Mouse (Mus musculus) limb, embryonic 11.5 days (tissue): ENCODE data around the gene Fars2. TPM values are rescaled to one million over a fixed set of nuclear protein-coding genes. Genes with fewer than 3 reads are reported as not detected.

Experiments
- ATAC-seq: fragments of 200-750 bp; cut with Nextera tagmentation; 2 replicates; pipeline ENCODE4 v1.8.0; 2017; ENCODE audit warnings: low read depth; ENCODE audit not compliant: insufficient number of reproducible peaks, low FRiP score, low TSS enrichment
- DNase-seq: peaks from one replicate; pipeline ENCODE4 v3.0.0-alpha.2; 2015; ENCODE audit warnings: low spot score
- H3K27ac ChIP-seq: fragments of 300-500 bp; sonication (generic); replicated peaks from 2 replicates; pipeline ENCODE4 v1.5.1; 2014; ENCODE audit warnings: low read depth, mild to moderate bottlenecking, low read length
- H3K27me3 ChIP-seq: fragments of 300-500 bp; sonication (generic); 2 replicates; pipeline ENCODE4 v1.6.1; 2014; ENCODE audit warnings: mild to moderate bottlenecking, low read length, mixed read lengths; ENCODE audit not compliant: control insufficient read depth, insufficient read depth
- H3K36me3 ChIP-seq: fragments of 300-500 bp; sonication (generic); 2 replicates; pipeline ENCODE4 v1.6.1; 2014; ENCODE audit warnings: mild to moderate bottlenecking, low read length, moderate library complexity, mixed read lengths; ENCODE audit not compliant: control insufficient read depth, insufficient read depth
- H3K4me1 ChIP-seq: fragments of 300-500 bp; sonication (generic); 2 replicates; pipeline ENCODE4 v1.6.1; 2014; ENCODE audit warnings: low read length, mixed read lengths; ENCODE audit not compliant: control insufficient read depth, insufficient read depth
- H3K4me2 ChIP-seq: fragments of 300-500 bp; sonication (generic); 2 replicates; pipeline ENCODE4 v1.6.1; 2014; ENCODE audit warnings: low read depth, mild to moderate bottlenecking, moderate library complexity; ENCODE audit not compliant: severe bottlenecking
- H3K4me3 ChIP-seq: fragments of 300-500 bp; sonication (generic); 2 replicates; pipeline ENCODE4 v1.5.1; 2014; ENCODE audit warnings: low read depth, low read length
- H3K9ac ChIP-seq: fragments of 300-500 bp; sonication (generic); 2 replicates; pipeline ENCODE4 v1.6.1; 2014; ENCODE audit warnings: mild to moderate bottlenecking, low read length
- H3K9me3 ChIP-seq: fragments of 300-500 bp; sonication (generic); 2 replicates; pipeline ENCODE4 v1.6.1; 2016; ENCODE audit warnings: low read length; ENCODE audit not compliant: control insufficient read depth
- WGBS: fragments of 180-500 bp; shearing (Covaris S2); extraction: QIAGEN DNeasy Blood & Tissue Kit; methylation state at CpG from one replicate; pipeline ENCODE4 v1.1.7; 2014; 5-methylcytosine and 5-hydroxymethylcytosine counted together
- polyA plus RNA-seq: library from polyadenylated mRNA; unstranded; fragments of >200 nt; fragmentation: Nextera tagmentation; extraction: Ambion mirVana; gene quantifications from 2 replicates; pipeline ENCODE4 v1.2.1, GENCODE M21; 2014

Fars2 gene
- polyA plus RNA-seq, 1 experiment from 2014 or later: 25.9 TPM

GRCm38 (mm10) chr13:36730341-36730761, 613.1 kb downstream of the Fars2 start:
- Histone ChIP-seq H3K4me3 (no peak overlapping the region), H3K4me1 (peaks cover 13% of the 10 kb centered on the region; the same call in 1 of the 2 replicates), H3K9me3 (no peaks in the 10 kb centered on the region), H3K36me3 (no peaks in the 10 kb centered on the region), H3K27ac (no peak overlapping the region), H3K9ac (no peak overlapping the region), H3K27me3 (peaks cover 51% of the 10 kb centered on the region), H3K4me2 (no peak overlapping the region)
- WGBS: 15% methylated on average over 14 of the region's 14 CpGs
- DNase-seq: peak; percentile 24
- no peak for ATAC-seq

- no peak overlapping the region for H3K9ac ChIP-seq
- H3K9me3 ChIP-seq: no peaks in the 10 kb centered on the region
- DNase-seq: peak; percentile 62
- WGBS: 4% methylated on average over 34 of the region's 34 CpGs
- peaks cover 45% of the 10 kb centered on the region for H3K27me3 ChIP-seq
- ATAC-seq: no peak
- peak overlapping the region; percentile 62 for H3K4me2 ChIP-seq
- H3K36me3 ChIP-seq: no peaks in the 10 kb centered on the region
- H3K4me3 ChIP-seq: peak overlapping the region; percentile 28
- no peak overlapping the region for H3K27ac ChIP-seq
- H3K4me1 ChIP-seq: peaks cover 16% of the 10 kb centered on the region; the same call in 1 of the 2 replicates
These were observed 614.1 kb downstream of the Fars2 start for GRCm38 (mm10) chr13:36731016-36731930.

- Histone ChIP-seq H3K9ac (no peak overlapping the region), H3K4me3 (peak overlapping the region; percentile 28), H3K27ac (no peak overlapping the region), H3K36me3 (no peaks in the 10 kb centered on the region), H3K9me3 (no peaks in the 10 kb centered on the region), H3K4me2 (peak overlapping the region; percentile 62), H3K27me3 (peaks cover 45% of the 10 kb centered on the region), H3K4me1 (peaks cover 16% of the 10 kb centered on the region; the same call in 1 of the 2 replicates)
- DNase-seq (peak; percentile 62), ATAC-seq (no peak)
- WGBS: under 1% methylated on average over 23 of the region's 23 CpGs
These were observed 614.8 kb downstream of the Fars2 start for GRCm38 (mm10) chr13:36731931-36732461.

GRCm38 (mm10) chr13:36732891-36733490, 615.8 kb downstream of the Fars2 start:
- Histone ChIP-seq H3K36me3 (no peaks in the 10 kb centered on the region), H3K4me1 (peaks cover 14% of the 10 kb centered on the region; the same call in 1 of the 2 replicates), H3K9me3 (no peaks in the 10 kb centered on the region), H3K27ac (no peak overlapping the region), H3K27me3 (peaks cover 43% of the 10 kb centered on the region), H3K4me2 (no peak overlapping the region; the same call in 1 of the 2 replicates), H3K4me3 (no peak overlapping the region), H3K9ac (no peak overlapping the region)
- no peak for DNase-seq
- WGBS: 7% methylated on average over 6 of the region's 6 CpGs
- no peak for ATAC-seq

GRCm38 (mm10) chr13:36733566-36733965, 616.4 kb downstream of the Fars2 start:
- ATAC-seq: no peak
- Histone ChIP-seq H3K27ac (no peak overlapping the region), H3K4me1 (peaks cover 14% of the 10 kb centered on the region; the same call in 1 of the 2 replicates), H3K4me2 (peak overlapping the region; percentile 84), H3K9ac (no peak overlapping the region; the same call in 1 of the 2 replicates), H3K9me3 (no peaks in the 10 kb centered on the region), H3K27me3 (peaks cover 39% of the 10 kb centered on the region), H3K36me3 (no peaks in the 10 kb centered on the region), H3K4me3 (peak overlapping the region; percentile 39)
- DNase-seq: peak; percentile 47
- WGBS: 3% methylated on average over 10 of the region's 10 CpGs

GRCm38 (mm10) chr13:36733989-36734690, 616.9 kb downstream of the Fars2 start:
- Histone ChIP-seq H3K9ac (no peak overlapping the region; the same call in 1 of the 2 replicates), H3K27ac (no peak overlapping the region), H3K4me2 (peak overlapping the region; percentile 84), H3K4me1 (peaks cover 14% of the 10 kb centered on the region; the same call in 1 of the 2 replicates), H3K27me3 (peaks cover 34% of the 10 kb centered on the region), H3K4me3 (peak overlapping the region; percentile 39), H3K36me3 (no peaks in the 10 kb centered on the region), H3K9me3 (no peaks in the 10 kb centered on the region)
- no peak for ATAC-seq
- WGBS: under 1% methylated on average over 26 of the region's 26 CpGs
- peak; percentile 72 for DNase-seq

GRCm38 (mm10) chr13:36734731-36735571, 617.7 kb downstream of the Fars2 start, which contains the start of gene Nrn1:
TSS of gene Nrn1 (minus strand) at chr13:36735131.
- Histone ChIP-seq H3K36me3 (no peaks in the 10 kb centered on the region), H3K4me2 (peak within 1 kb of the TSS; percentile 84), H3K27ac (peak within 1 kb of the TSS; percentile 21; the same call in 1 of the 2 replicates), H3K9me3 (no peaks in the 10 kb centered on the region), H3K27me3 (peaks cover 27% of the 10 kb centered on the region), H3K9ac (peak within 1 kb of the TSS; percentile 45), H3K4me3 (peak within 1 kb of the TSS; percentile 39), H3K4me1 (peaks cover 14% of the 10 kb centered on the region; the same call in 1 of the 2 replicates)
- ATAC-seq: no peak
- peak; percentile 46 for DNase-seq
- WGBS: under 1% methylated on average over 50 of the region's 50 CpGs
